Mouse (Mus musculus) adrenal gland, postnatal 4 days (tissue): ENCODE measurements around the gene Tspan11. TPM values are rescaled to one million over a fixed set of nuclear protein-coding genes. Genes with fewer than 3 reads are reported as not detected.
A peak's percentile ranks its signal among the peaks of the same experiment; 100 is the strongest.

Source experiments
- DNase-seq, 2 experiments: peaks; one replicate each; pipeline ENCODE4 v3.0.0; 2021 to 2022; ENCODE audit warnings: low spot score in 2 of 2, mixed read lengths in 2 of 2
- total RNA-seq, 2 experiments: library from RNA; stranded (reverse); gene quantifications; 2 replicates each; pipeline ENCODE4 v1.2.3; 2021

The Tspan11 gene
- total RNA-seq, 2 experiments from 2014 or later = 9.5 TPM

DNA sequence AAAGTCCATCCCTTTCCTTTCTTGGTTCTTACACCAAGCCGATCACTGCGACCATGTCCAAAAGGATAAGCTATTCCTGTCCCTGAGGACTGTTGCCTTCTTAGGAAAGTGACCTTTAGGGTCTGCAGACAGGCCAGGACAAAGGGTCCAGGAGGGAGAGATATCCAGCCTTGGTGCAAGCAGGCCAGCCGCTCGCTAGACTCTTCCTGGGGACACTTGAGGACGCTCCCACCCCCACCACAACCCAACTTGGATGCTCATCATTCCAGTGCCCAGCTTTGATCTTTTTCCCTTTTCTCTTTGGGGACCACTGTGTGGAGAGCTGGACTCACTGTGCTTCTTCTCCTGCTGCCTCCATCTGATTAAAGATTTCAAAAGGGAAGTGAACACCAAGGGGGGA, 41.3 kb downstream of the Tspan11 start:
- DNase-seq = no peak

DNA sequence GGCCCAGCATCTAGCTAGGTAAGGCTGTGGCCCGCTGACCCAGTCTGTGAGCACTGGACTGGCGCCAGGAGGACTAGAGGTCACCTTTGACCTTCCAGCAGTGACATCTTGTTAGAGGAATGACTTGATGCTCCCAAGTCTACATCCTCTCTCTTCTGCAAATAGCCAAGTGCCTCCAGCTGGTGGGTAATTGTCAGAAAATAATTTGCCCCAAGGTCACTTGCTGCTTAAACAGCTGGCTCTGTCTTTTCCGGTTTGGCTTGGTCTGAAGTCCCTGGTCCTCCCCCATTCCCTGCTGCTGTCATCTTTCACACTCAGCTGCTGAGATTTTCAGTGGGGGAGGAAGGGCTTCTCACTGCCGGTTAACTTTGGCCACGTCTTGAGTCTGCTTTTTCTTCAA, 45.3 kb downstream of the Tspan11 start:
- no peak for DNase-seq

DNA sequence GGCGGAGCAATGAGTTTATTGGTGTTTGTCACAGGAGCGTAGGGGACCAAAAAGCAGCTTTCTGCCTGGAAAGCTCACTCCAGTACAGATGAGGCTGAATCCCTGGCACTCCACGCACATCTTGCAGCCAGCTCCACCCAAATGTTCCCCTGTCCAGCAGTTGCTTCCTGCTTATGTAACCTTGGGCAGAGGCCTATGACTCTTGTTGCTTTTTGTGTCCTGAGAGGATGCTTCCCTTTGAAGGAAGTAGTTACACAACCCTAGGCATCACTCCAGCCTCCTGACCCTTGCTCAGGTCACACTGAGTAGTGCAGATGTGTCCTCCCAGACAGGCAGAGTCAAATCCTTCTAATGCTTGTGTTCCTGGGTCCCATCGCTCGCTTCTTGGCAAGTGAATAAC, 46.5 kb downstream of the Tspan11 start:
- no peak for DNase-seq

DNA sequence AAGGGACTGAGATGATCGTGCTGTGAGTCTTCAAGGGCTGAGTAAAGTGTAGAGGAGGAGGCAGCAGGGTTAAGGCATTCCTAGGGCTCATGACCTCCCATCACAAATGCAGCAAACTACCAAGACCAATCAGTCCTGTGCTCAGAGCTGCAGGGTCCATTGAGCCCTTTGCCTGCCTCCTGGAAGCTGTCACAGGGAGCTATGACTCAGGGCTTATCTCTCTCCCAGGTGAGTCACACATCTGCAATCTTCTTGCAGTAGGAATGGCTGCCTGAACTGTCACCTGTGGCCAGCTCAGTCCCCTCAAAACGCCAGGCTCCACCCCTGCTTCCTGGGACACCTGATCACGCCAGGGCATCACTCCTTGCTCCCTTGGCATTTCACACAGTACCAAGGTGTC, 47.7 kb downstream of the Tspan11 start:
- no peak for DNase-seq

DNA sequence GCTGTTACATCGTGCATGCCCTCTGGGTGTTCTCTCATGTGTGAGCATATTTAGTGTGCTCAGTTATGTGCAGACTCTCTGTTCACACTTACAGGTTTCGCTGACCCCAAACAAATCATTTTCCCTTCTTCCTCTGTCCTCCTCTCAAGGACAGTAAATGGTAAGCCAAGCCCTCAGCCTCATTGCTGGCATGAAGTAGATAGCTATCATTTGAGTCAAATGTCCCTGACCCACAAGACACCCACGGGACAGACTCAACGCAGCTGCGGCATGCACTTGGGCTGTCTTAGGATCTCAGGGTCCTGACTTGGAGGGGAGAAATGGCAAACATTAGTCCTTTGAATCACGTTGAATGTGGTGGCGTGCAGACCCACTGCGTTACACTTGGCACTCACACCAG, 55.0 kb downstream of the Tspan11 start:
- DNase-seq = no peak

DNA sequence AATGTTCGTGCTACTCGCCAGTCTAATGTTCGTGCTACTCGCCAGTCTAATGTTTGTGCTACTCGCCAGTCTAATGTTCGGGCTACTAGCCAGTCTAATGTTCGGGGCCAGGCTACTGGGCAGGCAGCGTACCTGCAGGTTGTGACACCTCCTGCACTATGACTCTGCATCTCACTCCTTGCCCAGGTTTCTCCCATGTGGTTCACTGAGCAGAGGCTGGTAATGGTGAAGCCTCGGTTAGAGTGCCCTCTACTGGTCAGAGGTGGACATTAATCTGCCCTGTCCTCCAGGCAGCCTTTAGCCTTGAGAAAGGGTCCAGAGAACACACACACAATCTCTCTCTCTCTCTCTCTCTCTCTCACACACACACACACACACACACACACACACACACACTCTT, 58.3 kb downstream of the Tspan11 start:
- peak; percentile 28 to 57 for DNase-seq

DNA sequence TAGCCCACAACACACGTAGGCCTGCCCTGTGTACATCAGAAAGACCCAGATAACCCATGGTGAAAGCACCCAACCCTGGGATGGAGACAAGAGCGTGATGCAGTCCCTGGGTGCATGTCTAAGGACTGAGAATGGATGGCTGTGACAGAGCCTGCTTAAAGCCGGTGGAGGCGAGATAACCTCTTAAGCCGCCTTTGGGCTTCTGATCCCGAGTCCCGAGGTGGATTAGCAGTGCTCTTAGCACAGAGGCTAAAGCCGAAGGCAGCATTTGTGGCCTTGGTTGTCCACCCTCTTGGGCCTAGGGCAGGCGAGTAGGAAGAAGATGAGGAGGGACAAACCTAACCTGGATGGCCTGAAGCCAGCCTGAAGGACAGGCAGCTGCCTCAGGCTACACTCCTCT, 61.3 kb downstream of the Tspan11 start:
- DNase-seq = no peak

DNA sequence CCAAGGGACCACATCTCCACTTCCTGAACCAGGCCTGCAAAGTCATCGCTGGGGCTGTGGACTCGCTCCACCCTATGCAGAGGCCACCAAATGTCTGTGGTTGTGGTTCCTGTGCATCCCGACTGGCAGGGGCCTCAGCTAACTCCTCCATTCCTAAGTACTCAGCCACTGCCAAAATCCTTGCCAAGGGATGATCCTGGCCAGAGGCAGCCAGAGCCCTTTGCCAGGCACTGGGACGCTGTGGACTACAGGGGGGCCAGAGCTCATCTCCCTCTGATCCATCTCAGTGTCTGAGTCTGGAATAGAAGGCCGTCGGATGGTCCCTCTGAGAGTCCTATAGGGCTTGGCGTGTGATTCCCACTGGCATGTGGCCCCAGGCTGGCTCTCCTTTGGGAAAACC, 62.5 kb downstream of the Tspan11 start:
- no peak for DNase-seq

DNA sequence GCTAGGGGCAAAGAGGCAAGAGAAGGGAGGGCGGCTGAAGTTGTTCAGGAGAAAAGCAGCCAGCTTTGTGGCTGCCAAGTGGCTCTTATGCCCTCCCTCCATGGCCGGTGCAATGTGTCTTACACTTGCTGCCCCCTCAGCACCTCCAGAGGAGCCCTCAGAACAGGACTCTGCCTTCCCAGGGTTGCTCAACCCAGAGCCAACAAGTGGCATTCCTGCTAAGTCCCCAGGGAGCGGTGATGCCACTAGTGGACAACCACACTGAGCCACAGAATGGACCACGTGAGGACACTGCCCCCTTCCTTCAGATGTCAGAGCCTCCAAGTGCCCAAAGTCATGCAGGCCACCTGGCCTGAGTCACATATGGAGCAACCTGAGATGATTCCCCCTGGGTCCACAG, 65.7 kb downstream of the Tspan11 start:
- DNase-seq = no peak

DNA sequence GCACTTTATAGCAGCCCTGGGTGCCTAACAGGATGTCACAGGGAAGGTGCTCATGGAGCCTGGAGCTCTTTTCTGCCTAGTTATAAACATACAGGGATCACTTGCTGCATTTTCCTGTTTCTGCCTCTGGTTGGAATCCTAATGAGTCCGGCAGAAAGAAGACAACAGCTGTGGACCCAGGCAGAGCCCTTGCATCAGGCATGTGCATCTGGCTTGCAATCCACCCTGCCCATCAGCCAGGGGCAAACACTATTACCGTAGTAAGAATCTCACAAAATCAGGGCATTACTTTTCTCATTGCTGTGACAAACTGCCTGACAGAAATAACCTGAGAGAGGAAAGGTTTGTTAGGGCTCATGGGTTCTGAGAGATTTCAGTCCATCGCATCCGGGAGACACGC, 68.8 kb downstream of the Tspan11 start:
- no peak for DNase-seq

DNA sequence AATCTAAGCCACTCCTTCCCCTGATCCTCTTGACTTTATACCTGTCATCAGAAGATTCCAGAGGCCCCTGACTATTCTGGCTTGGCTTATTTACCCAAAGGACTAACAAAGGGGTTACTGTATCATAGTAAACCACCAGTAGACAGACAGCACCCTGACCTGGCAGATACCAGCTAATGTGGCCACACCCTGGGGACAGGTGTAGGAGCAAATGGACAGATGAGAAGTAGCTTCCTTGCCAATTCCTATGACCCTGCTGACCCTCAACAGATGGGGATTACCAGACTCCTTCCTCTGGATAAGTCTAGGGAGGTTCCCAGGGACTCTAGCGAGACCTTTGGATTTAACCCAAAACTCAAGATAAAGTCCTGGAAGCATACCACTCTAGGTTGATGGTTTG, 72.8 kb downstream of the Tspan11 start:
- DNase-seq = no peak

DNA sequence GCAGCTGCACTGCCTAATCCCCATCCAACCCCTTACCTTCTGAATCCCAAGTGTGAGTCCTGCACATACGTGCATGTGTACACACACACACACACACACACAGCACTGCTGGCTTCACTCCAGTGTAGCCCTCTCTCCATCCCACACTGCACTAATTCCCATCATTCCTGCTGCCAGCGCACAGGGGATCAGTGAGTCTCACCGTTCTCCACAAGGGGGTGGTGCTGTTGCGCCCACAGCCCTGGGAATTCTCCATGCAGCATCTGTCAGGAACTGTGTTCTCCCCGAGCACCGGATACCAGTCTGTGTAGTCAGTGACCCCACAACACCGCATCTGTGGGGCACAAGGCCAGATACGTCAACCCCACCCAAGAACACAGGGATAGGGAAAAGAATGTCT, 78.1 kb downstream of the Tspan11 start:
- DNase-seq = no peak

DNA sequence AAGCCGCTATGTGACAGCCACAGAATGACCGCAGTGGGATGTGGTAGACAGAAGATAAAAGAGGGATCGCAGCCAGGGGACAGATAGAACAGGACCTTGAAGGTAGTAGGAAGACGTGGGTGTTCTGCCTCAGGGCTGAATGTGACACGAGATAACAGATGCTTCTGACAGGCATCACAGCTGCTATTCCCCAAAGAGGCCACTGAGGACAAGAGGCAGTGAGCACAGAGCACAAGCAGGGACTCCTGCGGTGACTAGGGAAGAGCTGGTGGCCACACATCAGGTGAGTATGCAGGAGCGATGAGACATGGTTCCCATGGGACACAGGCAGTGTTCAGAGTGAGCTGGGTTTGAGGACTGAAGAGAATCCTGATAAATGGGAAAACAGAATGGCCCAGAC, 82.3 kb downstream of the Tspan11 start:
- no peak for DNase-seq

DNA sequence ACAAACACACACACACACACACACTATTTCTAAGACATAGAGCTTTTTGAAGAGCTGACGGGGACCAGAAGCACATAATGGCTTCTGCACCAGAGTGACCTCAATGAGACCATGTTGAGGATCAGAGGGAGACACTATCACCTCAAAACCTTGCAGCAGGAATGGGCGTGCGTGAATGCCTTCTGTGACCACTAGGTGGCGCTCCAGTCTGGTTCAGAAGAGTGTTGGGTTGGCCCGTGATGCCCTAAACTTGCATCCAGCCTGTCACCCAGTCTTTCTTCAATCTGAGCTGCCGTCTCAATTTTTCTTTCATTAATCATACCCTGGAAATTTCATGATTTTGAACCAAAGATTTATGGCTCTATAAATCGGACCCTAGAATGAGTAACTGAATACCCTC, 82.7 kb downstream of the Tspan11 start:
- DNase-seq = peak; percentile 65 to 68

DNA sequence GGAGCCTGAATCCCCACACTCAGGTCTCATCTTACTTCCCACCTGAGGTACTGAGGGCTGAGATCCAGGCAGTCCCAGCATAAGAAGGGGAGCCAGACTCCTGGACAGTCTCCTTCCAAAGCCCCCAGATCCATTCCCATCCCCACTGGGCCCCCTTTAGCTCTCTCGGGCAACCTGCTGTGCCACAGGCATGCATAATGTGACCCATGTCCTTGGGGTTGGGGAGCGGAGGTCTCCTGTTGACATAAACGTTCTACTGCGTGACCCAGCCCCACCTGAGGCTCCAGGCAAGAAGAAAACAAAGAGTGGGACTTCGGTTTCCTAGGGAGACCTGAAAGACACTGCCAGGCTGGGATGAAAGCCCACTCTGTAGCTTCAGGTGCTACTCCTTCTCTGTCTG, 83.5 kb downstream of the Tspan11 start:
- DNase-seq = no peak

DNA sequence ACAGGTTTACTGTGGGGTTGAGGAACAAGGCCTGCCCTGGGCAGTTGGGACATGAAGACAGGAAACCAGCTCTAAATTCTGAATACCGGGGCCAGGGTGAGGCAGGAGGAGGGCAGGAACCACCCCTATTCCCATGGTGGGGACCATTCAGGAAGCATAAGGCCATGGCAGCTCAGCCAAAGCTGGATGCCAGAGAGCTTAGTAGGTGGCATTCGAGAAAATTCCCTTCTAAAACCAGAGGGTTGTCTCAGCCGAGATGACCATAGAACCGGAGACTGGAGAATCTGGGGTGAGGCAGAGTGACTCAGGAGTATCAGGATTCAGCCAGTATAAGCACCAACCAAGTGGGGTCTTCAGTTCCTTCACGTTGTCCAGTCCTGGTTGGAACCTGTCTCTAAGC, 84.5 kb downstream of the Tspan11 start:
- DNase-seq = no peak

DNA sequence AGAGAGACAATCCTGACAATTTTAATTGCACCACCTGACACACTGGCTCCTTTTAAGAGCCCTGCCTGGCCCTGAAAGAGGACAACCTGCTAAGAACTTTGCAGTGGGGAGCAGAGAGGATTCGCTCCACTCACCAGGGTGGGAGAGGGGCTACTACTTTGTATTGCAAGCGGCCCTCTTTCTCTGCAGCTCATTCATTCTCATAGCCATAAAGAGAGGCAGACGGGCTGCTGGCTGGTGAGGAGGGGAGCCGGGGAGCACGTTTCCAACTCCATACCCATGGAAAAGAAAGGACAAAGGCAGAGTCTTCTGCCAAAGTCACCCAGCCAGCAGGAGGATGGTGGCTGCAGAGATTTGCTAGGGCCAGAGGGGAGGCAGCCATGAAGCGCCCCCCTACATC, 86.2 kb downstream of the Tspan11 start:
- no peak for DNase-seq

DNA sequence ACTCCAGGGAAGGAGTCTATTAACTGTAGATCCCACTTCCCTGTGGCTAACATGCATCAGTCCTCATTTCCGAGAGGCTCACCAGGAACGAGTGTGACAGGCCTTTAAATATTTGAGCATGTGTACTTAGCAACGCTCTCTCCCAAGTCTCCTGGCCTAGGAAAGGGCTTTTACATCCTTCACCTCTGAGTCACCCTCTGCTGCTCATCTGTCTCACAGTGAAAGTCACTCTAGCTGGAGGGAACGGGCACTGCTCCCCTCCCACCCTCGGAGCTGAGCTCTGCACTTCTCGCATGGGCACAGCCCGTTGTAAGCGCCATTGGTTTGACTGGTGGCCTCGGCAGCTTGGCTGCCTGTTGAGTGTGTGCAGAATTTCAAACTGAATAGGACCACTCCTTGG, 86.6 kb downstream of the Tspan11 start:
- DNase-seq = no peak

DNA sequence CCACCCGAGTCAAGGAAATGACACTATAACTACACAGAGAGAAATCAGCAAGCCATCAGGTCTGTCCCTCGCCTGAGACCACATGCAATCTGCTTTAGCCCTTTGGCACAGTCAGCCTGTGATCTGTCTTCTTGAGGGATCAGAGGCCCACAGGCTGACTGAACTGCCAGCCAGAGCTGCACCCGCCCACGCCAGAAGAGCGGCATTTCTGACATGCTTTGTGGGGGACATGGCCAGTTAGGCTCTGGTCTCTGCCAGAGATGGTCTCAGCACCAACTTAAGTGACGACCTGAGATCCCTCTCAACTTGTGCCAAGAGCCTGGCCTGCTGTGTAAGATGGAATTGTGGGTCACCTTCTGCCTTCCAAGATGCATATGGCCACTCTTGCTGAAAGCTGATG, 89.3 kb downstream of the Tspan11 start:
- no peak for DNase-seq

DNA sequence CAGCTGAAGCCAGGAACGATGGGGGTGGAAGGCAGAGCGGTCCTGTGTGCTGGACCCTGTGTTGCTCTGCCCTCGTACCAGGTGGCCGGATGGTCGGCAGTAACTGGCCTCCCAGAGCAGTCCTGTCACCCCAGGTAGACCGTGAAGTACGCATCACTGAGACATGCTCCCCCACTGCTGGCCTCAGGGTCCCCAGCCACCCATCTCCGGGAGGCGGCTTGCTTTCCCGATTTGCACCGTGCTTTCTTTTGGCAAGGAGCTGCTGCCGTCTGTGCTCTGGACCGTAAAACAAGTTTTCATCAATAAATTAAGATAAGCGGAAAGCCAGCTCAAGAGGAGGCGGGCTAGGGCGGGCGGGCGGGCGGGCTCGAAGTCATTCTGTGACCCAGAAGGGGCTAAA, 91.6 kb downstream of the Tspan11 start:
- no peak for DNase-seq

DNA sequence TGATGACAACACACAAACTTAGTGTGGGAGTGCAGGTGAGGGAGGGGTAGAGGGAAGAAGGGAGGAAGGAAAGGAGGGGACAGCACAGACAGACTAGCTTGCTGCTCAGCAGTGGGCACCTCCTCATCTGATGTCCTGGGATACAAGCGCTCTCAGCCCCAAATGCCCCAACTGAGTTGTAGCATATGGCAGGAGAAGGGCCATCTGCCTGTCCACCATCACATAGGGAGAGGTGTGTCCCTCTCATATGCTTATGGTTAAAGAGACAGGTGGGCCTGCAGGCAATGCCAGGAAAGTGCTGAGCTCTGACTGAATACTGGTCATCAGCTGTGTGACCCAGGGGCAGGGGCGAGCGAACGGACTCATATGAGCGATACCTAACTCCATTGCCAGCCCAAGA, 92.4 kb downstream of the Tspan11 start:
- DNase-seq = no peak

DNA sequence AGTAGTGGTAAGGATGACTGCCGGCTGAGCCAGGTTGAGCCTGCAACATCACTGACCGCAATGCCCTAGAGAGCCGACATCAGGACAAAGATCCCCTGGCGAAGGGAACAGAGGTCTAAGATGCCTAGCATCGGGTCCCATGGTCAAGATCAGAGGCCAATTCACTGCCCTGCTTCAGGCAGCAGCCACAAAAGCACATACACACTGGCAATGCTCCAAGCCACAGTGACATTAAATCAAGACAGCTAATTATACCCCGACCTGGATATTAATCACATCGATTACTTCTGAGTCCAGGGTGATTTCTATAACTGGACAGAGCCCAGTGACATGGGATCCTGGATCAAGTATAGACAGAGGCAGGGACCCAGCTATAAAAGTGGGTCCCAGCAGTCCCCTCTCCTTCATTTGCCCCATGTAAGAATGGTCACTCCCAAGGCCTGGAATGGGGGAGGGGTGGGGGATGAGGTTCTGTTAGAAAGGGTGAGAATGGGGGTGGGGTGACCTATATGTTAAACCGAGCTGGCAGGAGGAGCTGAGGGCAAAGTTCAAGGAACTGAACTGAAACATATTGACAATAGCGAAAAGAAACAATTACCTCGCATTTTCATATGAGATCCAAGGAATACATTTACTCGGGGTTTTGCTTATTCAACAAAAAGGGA, 93.1 kb downstream of the Tspan11 start:
- no peak for DNase-seq

DNA sequence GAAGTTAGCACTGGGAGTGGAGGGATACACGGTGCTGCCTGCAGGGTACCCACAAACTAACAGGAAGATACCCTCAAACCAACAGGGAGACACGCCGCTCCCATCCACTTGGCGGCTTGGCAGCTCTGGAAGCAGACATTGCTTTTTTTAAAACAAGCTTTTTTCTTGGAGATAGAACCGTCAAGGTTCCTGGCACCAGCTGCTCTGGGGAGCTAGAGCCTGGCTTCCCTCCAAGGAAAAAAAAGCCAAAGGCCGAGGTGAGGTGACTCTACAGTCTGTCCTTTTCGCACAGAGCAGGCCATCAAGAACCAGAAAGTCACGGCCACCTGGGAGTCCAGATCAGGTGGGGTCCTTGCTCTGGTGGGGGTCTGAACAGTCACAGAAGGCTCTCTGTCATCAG, 93.8 kb downstream of the Tspan11 start:
- DNase-seq = peak in 1 of 2 experiments; percentile 25

DNA sequence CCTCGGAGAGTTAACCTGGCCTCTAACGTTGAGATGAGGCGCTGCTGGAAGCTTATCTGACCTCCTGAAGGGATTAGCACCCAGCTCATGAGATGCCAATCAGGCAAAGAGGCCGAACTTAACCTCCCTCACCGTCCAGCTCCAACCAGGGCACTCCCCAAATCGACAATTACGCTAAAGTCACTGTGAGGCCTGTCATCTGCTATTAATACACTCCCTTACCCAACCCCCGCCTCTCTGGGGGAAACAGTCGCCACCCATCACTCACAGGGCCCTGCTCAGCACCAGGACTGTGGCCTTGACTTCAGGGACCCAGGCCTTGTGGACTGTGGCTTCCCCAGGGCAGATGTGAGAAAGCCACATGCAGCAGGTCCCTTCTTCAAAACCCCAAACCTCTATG, 99.0 kb downstream of the Tspan11 start:
- no peak for DNase-seq
